Mouse (Mus musculus): ENCODE results near the gene Gm11437.

Gene Gm11437

DNA sequence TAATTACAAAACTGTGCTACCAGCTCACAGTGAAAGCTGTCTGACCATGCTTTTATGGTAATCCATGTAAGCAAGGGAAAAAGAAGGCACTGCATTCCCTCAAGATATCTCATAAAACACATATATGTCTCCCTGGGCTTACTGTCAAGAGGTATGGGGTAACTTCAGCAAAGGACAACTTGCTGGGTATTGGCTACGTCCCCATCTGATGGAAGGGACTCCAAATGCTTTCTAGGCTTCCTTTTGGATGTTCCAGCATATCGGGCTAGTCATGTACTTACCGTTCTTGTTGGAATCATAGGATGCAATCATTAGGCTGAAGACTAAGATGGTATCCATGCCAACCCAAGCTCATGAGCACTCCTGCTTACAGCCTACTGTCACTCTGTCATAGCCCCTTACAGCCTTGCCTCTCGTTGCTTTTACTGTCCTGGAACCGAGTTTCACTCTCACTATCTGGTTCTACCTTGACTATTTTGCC is at the start of gene Gm11437:
Gm11437 (minus strand) TSS at position 431 of the 481 bp plus-strand sequence.
- no peak for DNase-seq

DNA sequence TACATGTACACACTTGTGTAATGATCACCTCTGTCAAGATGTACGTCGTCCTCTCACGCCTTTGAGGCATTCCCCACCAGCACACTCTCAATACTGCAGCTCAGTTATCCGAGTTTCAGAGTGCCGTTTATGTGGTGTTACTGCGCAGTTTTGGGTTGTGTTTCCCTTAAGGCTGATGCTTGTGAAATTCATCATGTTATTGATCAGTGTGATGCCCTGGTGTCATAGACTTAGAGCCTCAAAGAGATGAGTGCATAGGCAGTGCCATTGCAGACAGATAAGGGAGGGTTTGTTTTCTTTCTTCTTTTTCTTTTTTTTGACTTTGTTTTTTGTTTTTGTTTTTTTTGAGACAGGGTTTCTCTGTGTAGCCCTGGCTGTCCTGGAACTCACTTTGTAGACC is 43.6 kb upstream of the Gm11437 start:
- DNase-seq: no peak

DNA sequence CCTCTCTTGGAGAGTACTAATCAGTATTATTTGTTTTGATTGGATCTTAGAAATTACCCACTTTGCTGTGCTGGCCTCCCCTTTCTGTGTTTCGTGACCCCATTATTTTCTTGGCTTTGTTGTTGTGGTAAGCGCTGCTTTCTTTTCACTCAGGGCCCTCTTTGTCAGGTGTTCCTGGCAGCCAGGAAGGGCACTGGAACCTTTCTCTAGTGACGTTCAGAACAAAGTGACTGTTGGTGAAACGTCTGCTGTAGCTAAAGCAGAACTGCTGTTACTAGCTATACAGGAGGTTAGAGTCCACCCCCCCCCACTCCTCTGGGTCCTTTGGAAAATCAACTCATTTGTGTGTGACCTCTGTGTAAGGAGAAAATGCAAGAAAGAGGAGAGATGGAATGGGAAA is 38.5 kb upstream of the Gm11437 start:
- DNase-seq: no peak

DNA sequence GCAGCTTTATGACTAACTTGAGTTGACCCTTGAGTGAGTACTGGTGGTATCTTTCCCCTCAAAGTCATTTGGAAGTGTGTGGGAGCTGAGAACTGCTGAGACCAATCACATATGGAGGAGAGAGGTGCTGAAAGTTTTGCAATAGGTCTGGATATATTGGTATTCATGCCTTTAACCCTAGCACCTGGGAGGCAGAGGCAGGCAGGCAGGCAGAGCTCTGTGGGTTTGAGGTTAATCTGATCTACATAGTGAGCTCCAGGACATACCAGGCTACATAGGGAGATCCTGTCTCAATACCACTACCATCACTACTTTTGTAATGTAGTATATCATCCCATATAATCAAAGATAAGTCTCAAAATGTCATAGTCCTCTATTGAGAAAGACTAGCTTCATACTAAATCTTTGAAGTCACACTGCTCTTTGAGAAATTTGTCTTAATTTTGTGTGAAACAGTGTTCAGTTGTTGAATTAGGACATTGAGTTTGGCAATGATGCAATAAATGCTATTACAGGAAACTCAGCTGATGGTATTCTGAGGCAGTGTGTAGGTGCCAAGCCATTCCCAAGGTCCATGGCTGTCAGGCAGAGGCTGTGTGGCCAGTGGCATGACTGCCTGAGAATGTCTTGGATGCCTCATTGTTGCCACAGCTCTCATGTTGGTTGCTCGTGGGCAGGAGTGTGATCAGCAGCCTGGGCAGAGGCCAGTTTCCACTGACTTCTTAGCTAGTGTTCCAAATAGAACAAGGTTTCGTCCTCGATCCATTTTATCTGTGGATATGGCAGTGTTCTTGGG is 30.5 kb upstream of the Gm11437 start:
- DNase-seq: no peak

DNA sequence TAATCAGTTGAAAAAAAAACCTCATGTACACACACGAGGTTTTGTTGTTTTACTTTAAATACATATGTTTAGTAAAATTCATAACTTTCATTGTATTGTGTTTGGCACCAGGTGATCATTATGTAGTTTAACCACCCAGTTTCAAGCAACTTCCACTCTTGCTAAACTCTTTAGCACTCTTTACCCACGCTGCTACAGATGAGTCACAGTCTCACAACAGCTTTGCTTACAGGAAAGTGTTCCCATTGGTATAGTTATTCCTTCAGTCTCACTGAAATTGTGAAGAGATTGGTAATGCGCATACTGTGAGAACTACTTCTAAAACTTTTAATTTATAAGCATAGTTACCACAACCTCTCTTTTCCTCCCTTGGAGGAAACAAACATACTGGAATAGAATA is 27.5 kb upstream of the Gm11437 start:
- DNase-seq: no peak

DNA sequence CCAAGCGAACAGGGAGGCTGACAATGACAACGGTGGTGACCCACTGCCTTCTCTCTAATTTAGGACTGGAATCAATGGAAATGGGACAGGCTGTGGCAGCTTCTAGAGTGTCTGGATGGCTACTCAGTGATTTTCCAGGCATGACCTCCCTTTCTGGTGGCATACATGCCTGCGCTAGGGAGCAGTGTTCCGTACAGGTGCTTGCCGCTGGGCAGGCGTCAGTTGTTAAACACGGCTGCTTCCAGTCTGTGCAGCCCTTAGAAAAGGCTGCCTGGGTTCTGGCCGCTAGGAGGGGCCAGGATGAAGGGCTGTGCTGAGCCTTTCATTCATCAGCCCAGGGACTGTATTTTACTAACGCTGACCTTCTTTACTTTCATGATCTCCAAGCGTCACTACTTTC is 26.0 kb upstream of the Gm11437 start:
- peak; percentile 54 to 70 for DNase-seq

DNA sequence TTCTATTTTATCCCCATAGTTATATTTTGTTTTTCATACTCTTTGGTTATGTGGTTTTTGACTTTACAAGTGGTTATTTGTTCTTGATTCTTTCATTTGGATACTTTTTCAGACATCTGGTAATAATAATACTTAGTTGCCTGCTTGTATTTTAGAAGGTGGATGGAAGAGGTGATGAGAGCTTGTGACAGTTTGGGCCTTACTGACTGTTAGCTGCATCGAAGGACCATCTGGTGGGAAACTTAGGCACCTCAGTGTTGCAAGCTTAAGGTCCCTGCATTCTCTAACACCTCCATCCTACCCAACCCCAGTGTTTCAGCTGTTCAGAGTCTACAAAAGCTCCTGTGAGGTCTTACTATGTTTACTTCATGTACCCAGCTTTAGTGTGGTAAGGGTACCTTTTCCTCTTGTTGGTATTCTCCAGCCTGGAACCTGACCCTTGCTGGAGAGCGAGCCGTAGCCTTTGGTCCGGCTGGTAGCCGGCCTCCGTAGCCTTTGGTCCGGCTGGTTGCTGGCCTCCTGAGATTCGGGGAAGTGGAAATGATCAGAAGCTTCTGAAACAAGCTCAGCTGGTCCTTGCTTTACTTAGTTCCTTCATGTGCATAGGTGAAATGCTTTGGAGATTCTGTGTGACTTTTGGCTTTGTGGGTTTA is 23.4 kb upstream of the Gm11437 start:
- peak; percentile 11 to 49 for DNase-seq

DNA sequence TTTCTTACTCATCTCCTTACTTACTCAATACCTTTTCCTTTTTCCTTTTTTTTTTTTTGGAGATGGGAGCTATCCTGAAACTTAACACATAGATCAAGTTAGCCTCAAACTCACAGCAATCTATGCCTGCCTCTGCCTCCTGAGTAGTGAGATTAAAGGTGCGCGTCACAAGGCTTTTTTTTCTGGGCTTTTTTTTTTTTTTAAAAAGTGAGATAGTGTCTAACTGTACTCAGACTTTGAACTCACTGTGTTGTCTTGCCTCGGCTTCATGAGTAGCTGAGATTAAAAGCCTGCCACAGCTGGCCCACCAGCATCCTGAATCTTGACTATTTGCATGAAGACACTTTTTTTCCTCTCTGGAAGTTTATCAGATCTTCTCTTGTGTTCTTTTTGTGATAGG is 21.3 kb upstream of the Gm11437 start:
- no peak for DNase-seq

DNA sequence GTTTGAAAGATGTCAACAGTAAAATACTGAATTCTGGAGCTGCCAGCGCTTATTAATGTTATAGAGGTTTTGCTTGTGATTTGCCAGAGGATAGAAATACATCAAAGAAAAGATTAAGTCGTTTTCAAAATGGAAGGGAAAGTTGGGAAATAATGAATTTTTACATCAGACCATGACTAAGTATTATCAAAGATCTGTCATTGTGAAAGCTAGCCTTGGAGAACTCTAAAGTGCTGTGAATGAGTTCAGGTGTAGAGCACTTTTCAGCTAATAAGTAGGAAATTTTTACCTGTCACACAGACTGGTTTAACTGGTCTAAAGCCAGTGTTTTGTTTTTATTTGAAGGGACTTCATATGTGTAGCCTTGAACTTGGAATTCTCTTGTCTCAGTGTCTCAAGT is 14.0 kb upstream of the Gm11437 start:
- DNase-seq: no peak

DNA sequence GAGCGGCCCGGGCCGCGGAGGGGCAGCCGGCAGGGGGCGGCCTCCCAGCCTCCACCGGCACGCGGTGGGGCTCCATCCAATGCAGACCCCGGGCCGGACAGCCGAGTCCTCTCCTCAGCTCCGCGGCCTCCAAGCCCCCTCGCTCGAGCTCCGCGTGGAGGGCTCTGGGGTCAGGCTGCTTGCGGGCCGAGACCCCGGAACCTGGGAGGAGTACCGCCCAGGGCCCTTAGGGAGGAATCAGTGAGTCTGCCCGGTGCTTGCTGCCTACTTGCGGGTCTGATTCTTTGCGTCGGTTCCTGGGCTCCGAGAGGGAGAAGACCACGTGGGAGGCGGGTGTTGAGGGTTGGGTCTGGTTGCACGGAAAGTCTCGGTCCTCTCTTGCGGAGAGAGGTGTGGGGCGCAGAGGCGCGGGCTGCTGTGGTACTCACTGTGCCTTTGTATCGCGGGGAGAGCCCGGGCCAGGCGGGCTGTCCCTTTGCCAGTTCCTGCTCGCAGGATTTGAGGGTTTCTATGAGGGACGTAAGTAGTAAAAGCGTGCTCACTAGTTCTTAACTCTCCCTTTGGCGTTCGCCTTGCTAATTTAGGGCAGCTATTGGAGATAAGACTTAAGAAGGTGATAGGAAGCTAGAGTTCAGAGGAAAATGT is 12.8 kb upstream of the Gm11437 start:
- DNase-seq: peak; percentile 72 to 78

DNA sequence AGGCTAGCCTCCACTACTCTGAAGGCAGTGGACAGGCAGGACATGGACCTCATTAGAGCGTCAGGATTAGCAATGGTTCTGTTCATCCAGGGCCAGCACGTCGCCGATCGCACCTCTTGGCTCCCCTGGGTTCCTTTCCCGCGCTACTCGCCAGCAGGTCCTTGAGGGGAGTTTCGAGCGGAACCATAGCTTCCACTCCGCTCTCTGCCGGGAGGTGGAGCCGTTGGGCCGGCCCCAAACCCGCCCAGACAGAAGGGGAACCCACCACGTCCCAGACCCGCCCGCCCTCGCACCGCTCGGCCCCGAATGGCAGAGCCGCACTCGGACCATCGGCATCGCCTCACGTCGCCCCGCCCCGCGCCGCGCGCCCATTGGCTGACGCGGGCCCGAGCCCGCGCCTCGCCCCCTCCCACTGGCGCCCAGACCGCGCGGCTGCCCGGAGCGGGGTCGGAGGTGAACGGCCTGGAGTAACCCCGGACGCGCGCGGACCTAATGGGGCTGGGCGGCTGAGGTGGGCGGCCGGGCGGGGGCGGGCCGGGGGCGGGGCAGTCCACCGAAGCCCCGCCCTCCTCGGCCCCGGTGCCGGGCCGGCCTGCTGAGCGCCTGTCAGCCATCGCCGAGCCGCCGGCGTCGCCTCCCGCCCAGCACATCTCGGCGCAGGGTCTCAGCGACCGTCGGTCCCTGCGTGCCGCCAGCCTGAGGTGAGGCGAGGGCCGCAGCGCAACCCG is 12.1 kb upstream of the Gm11437 start:
- DNase-seq: peak; percentile 98 to 99

DNA sequence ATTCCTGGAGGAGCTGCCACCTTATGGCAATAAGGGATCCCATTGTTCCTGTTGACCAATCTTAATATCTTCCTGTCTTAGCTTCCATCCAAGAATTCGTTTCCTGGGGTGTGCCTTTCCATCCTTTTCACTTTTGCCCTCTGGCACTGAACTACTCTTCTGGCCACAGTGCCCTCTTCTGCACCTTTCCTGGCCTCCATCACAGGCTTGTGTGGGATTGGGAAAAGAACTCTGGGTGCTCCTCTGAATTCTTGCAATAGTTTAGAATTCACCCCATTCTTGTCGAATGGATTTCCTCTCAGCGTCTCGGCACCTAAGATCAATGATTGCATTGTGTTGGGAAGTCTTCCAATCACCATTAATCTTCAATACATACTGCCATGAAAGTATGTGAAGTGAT is 11.3 kb upstream of the Gm11437 start:
- no peak for DNase-seq

DNA sequence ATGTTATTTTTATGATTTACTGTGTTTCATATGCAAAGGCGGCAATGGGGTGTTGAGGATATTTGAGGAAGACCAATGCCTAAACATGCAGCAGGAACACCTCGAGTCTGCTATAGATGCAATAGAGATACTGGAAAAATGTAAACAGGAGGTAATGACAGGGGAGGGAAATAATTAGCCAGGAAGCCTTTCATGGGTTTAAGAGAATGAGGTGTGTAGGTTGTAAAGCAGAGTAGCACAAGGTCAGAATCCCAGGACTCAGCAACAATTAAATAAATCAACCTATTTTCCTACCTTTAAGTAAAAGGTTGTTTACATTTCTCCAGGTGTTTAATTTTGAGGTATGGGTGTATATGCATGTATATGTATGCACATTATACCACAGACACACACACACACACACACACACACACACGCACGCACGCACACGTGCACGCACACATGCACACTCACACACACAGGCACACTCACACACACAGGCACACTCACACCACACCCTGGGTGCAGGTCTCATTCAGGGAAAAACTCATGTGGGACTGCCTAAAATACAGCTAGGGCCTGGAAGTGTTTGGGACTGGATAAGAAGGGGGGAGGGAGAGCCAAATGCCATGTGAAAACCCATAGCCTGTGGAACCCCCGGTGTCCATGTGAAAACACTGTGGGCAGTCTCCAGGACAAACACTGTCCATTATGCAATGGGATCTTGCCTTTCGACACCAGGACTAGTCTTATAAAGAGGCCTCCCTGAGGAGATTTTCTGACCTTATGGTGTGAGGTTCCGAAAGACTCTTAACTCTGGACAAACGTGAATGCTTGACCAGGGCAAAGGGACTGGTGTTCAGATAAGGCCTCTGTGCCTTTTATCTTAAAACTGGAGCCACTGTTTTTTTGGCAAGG is 5.5 kb upstream of the Gm11437 start:
- DNase-seq: no peak

DNA sequence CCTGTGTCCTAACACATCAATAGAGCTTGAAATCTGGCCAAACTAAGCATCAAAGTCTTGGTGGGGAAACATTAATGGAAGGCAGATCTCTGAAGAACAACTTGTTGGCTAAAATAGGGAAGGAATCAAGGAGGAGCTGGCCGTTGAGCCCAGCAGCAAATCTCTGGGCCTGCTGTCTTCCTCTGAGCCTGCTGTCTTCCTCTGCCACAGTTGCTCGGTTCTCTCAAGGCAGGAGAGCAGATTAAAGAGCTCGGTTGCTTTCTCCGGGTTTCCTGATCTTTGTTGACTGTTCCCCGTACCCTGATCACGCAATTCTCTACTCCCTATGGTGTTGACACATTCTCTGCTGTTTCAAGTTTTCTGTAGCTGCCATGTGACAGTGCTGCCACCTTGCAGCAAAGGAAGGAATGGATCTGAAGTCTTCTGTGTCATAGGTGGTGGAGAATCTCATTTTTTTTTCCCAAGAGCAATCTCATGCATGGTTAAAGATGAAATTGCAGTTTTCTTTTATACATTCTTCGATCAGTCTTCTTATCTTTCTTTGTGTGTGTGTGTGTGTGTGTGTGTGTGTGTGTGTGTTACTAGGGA is 1.5 kb upstream of the Gm11437 start:
- peak; percentile 47 to 71 for DNase-seq

DNA sequence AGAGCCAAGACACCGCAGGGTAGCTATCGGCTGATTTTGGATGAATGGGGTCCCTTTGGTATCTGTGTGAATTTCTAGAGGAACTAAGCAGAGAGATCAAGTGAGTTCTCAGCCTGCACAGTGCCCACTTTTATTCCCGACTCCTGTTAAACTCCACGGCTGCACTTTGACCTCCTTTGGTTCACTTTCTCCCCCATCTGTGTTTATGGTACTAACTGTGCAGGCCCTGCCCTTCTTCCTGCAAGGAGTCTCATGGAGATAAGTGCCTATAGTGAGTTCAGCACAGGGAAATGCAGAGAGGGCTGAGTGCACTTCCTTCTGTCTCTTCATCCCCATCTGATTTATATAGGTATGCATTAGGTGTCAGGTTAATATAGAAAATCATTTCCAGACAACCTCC is 2.7 kb downstream of the Gm11437 start:
- DNase-seq: no peak

DNA sequence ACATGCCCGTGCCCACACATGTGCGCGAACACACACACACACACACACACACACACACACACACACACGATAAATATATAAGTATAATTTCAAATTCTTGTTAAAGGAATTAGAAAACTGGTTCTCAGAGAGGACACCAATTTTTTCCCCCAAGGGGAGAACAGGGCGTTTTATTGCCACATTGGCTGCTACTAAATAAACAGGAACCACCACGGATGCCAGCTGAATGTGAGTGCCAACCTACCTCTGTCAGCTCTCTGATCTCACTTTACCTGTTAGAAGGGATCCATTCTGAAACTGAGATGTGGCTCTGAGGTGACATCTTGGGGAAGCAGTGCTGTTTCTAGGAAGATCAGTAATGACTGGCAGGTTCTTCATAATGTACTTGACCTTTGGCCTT is 3.2 kb downstream of the Gm11437 start:
- DNase-seq: no peak

DNA sequence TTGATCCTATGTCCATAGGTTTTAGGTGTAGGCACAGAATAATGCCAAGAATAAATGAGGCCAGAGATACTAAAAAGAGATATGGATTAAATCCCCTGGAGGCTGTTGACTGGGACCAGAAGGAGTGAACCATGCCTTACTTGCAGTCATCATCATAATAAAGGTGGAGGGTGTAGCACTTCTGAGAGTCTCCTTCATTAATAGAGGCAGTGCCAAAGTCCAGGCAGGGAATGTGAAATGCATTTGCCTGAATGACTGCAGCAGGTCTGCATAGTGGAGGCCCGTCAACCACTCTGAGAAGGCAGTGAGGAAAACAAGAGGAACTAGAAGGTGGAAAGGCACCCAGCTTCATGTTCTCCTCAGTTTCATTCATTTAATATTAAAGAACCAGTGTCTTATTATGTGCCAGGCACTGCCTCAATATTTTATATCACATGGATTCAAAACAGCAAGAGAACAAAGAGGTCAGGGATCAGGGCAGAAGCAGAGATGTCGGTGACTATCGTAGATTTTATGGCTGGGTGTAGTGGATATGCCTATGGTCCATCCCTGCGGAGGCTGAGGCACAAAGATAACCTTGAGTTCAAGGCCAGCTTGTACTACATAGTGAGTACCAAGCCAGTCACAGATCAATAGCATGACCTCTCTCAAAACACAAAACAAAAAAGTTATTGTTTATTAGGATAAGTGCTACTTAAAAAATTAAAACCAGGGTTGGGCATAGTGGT is 10.6 kb downstream of the Gm11437 start:
- DNase-seq: no peak

DNA sequence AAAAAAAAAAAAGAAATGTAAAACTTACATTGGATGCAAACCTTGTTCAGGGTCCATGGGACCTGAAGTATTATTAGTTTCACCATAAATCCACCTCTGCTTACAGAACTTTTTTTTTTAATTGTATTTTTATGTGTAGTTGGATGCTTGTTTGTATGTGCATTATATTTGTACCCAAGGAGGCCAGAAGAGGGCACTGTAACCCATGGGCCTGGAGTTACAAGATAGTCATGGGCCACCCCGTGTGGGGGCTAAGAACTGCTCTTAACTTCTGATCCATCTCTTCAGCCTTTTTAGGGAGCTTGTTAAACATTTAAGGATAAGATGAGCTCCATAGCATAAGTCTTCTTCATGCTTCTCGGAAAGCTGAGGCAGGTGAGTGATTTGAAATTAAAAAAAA is 16.4 kb downstream of the Gm11437 start:
- DNase-seq: peak in 1 of 2 experiments; percentile 45

DNA sequence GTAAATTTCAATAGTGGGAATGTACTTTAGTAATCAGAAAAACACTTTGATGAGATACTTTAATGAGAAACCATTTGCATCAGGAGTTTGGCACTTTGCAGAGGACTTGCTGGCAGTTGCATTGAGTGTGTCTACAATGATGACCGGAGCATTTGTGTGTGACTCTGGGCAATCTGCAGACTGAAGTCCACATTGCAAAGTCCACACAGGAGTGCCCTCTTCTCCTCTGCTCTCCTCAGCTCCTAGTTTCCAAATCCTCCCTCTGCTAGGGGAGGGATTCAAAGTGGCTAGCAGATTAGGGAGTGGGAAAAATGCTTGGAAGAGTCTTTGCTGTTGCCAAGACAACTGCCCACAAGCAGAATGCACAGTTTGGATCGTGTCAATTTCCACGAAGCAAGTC is 21.2 kb downstream of the Gm11437 start:
- DNase-seq: peak; percentile 29 to 49

DNA sequence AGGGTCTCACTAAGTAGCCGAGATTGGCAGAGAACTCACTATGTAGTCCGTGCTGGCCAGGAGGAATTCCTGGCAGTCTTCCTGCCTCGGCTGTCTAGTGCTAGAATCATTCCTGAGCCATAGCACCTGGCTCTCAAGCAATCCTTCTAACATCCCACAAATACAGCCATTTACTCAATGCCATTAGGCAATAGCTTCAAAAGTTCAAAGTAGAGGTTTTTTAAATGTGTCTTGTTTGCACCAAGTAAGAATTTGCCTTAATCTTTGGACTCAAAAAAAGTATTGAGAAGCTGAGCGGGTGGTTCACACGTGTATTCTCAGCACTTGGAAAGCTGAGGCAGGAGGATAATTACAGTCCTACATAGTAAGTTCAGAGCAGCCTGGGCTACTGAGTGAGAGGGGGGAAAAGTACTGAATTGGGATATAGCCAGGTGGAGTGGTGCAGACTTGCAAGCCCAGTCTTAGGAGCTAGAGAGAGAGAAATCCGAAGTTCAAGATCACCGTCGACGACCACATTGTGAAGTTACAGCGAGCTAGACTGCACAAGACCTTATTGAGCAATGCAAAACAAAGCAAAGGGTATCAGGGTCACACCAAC is 22.0 kb downstream of the Gm11437 start:
- DNase-seq: no peak

DNA sequence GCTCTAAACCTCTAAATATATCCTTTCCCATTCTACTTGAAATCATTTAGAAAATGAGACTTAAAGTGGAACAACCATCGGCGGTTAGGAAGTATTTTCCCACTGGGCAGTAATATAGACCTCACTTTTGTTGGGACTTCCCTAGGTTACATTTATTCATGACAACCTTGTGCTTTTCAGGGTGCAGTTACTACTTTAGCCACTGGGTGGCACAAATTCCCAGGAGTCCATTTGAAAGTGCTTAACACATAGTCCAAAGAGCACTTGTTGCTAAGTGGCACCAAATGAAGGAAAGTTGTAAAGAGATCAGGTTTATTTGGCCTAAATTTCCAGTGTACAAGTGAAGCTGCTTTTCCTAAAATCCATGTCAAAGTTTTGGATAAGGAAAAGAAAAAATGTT is 25.5 kb downstream of the Gm11437 start:
- DNase-seq: peak; percentile 72 to 85
